Mouse (Mus musculus): Measurements from ENCODE around the gene Cxcl13.

Cxcl13 gene

GRCm38 (mm10) chr5:95983797-95984486 lies 27.2 kb downstream of the Cxcl13 start:
- DNase-seq (ENCODE audit: low read depth, low spot score): no peak

- no peak for DNase-seq (ENCODE audit: low read depth, low spot score)
Measured at GRCm38 (mm10) chr5:95991339-95992292, 34.9 kb downstream of the Cxcl13 start.

DNA sequence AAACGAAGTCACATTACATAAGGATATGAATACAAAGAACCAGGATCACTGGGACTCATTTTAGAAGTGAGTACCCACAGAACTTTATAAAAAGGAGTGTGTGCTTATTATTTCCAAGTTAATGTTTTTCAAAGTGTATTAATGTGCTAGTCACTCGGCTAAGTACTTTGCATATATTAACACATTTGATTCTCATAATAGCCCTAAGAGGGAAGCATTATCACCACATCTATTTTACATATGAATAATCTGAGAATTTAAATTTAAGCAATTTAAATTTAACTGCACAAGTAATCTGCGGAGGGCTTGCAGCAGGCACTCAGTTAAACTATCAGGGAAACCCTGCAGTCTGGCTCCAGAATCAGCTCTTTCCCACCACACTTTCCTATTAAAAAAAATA lies 40.5 kb downstream of the Cxcl13 start:
- DNase-seq (ENCODE audit: low read depth, low spot score): no peak

DNA sequence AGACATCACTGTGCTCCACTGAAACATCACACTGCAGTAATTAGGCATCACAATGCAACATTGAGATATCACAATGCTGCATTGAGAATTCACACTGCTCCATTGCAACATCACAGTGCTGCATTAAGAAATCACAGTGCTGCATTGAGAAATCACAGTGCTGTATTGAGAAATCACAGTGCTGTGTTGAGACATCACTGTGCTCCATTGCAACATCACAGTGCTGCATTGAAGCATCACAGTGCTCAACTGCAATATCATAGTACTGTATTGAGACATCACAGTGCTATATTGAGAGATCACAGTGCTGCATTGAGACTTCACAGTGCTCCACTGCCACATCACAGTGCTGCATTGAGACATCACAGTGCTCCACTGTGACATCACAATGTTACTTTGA lies 46.6 kb downstream of the Cxcl13 start:
- no peak for DNase-seq (ENCODE audit: low read depth, low spot score)

DNA sequence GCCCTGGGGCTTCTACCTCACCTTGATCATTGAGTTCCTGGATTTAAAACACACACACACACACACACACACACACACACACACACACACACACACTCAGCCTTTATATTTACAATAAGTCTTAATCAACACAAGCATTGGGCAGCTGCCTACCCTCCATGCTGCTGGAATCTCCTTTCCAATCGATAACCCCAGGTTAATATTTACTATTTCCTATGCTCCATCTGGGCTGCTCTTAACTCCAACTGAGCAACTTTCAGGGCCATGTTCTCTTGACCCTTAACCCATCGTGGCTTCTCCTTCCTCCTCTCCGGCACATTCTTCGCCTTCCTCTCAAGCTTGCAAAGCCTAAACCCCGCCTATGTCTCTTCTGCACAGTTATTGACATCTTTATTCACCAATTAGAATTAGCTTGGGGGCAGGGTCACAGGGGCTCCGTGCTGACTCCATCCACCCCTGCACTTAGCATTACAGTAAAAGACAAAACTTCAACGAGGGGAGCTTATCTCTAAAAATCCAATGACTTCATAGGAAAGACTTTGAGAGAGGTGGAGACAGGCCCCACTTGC lies 51.6 kb downstream of the Cxcl13 start:
- no peak for DNase-seq (ENCODE audit: low read depth, low spot score)

DNA sequence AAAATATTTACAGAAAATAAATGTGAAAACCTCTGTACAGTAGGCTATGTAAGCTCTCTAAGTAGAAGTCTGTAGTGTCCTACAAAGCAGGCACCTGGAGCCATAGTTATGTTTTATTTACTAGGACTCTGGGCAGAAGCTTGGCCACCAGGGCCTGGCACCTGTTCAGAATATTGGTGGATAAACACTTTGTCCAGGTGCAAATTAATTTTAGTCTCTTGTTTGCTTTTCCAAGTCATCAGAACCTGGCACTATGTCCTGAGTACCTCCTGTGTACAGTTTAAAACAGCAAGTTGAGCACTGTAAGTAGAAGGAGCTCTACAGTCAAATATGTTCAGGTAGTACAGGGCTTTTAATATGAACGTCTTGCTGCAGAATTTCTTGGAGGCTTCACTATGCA lies 52.3 kb downstream of the Cxcl13 start:
- no peak for DNase-seq (ENCODE audit: low read depth, low spot score)
